Mouse (Mus musculus) heart, postnatal 0 days (tissue): ENCODE data around the gene Trim29. TPM values are rescaled to one million over a fixed set of nuclear protein-coding genes. Genes with fewer than 3 reads are reported as not detected.

Source experiments
- ATAC-seq: fragments of 200-750 bp; cut with Nextera tagmentation; 2 replicates; pipeline ENCODE4 v1.8.0; 2017; ENCODE audit warnings: low read depth, moderate number of reproducible peaks, moderate library complexity; ENCODE audit not compliant: insufficient read depth
- DNase-seq: peaks from one replicate; pipeline ENCODE4 v3.0.0-alpha.2; 2016; ENCODE audit warnings: low spot score
- H3K27ac ChIP-seq: fragments of 300-500 bp; sonication (generic); 2 replicates; pipeline ENCODE4 v1.5.1; 2014; ENCODE audit warnings: low read depth, mild to moderate bottlenecking
- H3K27me3 ChIP-seq: fragments of 300-500 bp; sonication (generic); 2 replicates; pipeline ENCODE4 v1.6.1; 2014; ENCODE audit warnings: low read length, mixed read lengths; ENCODE audit not compliant: control insufficient read depth, insufficient read depth
- H3K36me3 ChIP-seq: fragments of 300-500 bp; sonication (generic); replicated peaks from 2 replicates; pipeline ENCODE4 v1.6.1; 2014; ENCODE audit warnings: low read length, mixed read lengths; ENCODE audit not compliant: control insufficient read depth, insufficient read depth
- H3K4me1 ChIP-seq: fragments of 300-500 bp; sonication (generic); 2 replicates; pipeline ENCODE4 v1.6.1; 2014; ENCODE audit warnings: antibody characterized with exemption; ENCODE audit not compliant: control insufficient read depth, insufficient read depth
- H3K4me2 ChIP-seq: fragments of 300-500 bp; sonication (generic); 2 replicates; pipeline ENCODE4 v1.6.1; 2014; ENCODE audit warnings: low read depth, mild to moderate bottlenecking, low read length, moderate library complexity
- H3K4me3 ChIP-seq: fragments of 300-500 bp; sonication (generic); 2 replicates; pipeline ENCODE4 v1.5.1; 2014; ENCODE audit warnings: low read depth, low read length
- H3K9ac ChIP-seq: fragments of 300-500 bp; sonication (generic); replicated peaks from 2 replicates; pipeline ENCODE4 v1.6.1; 2014; ENCODE audit warnings: low read depth, low read length, mixed read lengths
- H3K9me3 ChIP-seq: fragments of 300-500 bp; sonication (generic); replicated peaks from 2 replicates; pipeline ENCODE4 v1.6.1; 2016; ENCODE audit warnings: low read length; ENCODE audit not compliant: control insufficient read depth
- CTCF ChIP-seq: IDR thresholded peaks from 2 replicates; pipeline ENCODE4 v1.5.1; 2016; ENCODE audit warnings: antibody characterized with exemption, control low read depth, low read depth
- EP300 ChIP-seq: IDR thresholded peaks from 2 replicates; pipeline ENCODE4 v1.6.1; 2016; ENCODE audit warnings: antibody characterized with exemption, low read depth
- WGBS: fragments of 180-500 bp; shearing (Covaris S2); extraction: QIAGEN DNeasy Blood & Tissue Kit; methylation state at CpG from one replicate; pipeline ENCODE4 v1.1.7; 2014; 5-methylcytosine and 5-hydroxymethylcytosine counted together
- polyA plus RNA-seq: library from polyadenylated mRNA; unstranded; fragments of >200 nt; fragmentation: Nextera tagmentation; extraction: Ambion mirVana; gene quantifications from 2 replicates; pipeline ENCODE4 v1.2.1, GENCODE M21; 2015
- total RNA-seq: library from RNA; depleted of rRNA; stranded (reverse); fragments of >200 nt; gene quantifications from 2 replicates; pipeline ENCODE4 v1.2.3, GENCODE M21; 2014; ENCODE audit warnings: low replicate concordance

The Trim29 gene
- total and polyA plus RNA-seq, 2 experiments from 2014 or later, result 0.14 to 4.2 TPM

GRCm38 (mm10) chr9:43300394-43300793, 10.3 kb upstream of the Trim29 start:
- no peak for DNase-seq
- H3K9me3 ChIP-seq, result no peaks in the 10 kb centered on the region
- H3K4me1 ChIP-seq, result no peaks in the 10 kb centered on the region
- TF ChIP-seq CTCF (no peak), EP300 (no peak)
- H3K9ac ChIP-seq, result no peak overlapping the region
- no peak overlapping the region for H3K27ac ChIP-seq
- ATAC-seq, result no peak
- H3K36me3 ChIP-seq, result no peaks in the 10 kb centered on the region
- no peak overlapping the region for H3K4me2 ChIP-seq
- WGBS, result 55% methylated on average over 10 of the region's 10 CpGs
- H3K27me3 ChIP-seq, result no peaks in the 10 kb centered on the region
- H3K4me3 ChIP-seq, result no peak overlapping the region

- no peak overlapping the region for H3K4me3 ChIP-seq
Observed at GRCm38 (mm10) chr9:43302989-43303388, 7.7 kb upstream of the Trim29 start.

GRCm38 (mm10) chr9:43305882-43306281, 4.8 kb upstream of the Trim29 start:
- no peak overlapping the region for H3K4me3 ChIP-seq
- no peak for TF ChIP-seq CTCF
- no peak for TF ChIP-seq EP300
- H3K4me2 ChIP-seq, result no peak overlapping the region
- H3K27ac ChIP-seq, result no peak overlapping the region
- no peaks in the 10 kb centered on the region for H3K36me3 ChIP-seq
- no peaks in the 10 kb centered on the region for H3K27me3 ChIP-seq
- H3K4me1 ChIP-seq, result no peaks in the 10 kb centered on the region
- no peaks in the 10 kb centered on the region for H3K9me3 ChIP-seq
- DNase-seq (no peak), ATAC-seq (no peak)
- whole genome bisulfite sequencing, result 37% methylated on average over 6 of the region's 6 CpGs
- H3K9ac ChIP-seq, result no peak overlapping the region

More at GRCm38 (mm10) chr9:43302989-43303388, 7.7 kb upstream of the Trim29 start:
- H3K4me2 ChIP-seq, result no peak overlapping the region
- DNase-seq (no peak), ATAC-seq (no peak)
- no peaks in the 10 kb centered on the region for H3K27me3 ChIP-seq
- TF ChIP-seq EP300, result no peak
- no peak for TF ChIP-seq CTCF
- no peaks in the 10 kb centered on the region for H3K36me3 ChIP-seq
- 58% methylated on average over 4 of the region's 4 CpGs for WGBS
- H3K4me1 ChIP-seq, result no peaks in the 10 kb centered on the region
- H3K9me3 ChIP-seq, result no peaks in the 10 kb centered on the region
- no peak overlapping the region for H3K27ac ChIP-seq
- no peak overlapping the region for H3K9ac ChIP-seq

- Histone ChIP-seq H3K36me3 (no peaks in the 10 kb centered on the region), H3K9ac (no peak overlapping the region), H3K4me2 (no peak overlapping the region), H3K27me3 (no peaks in the 10 kb centered on the region), H3K27ac (no peak overlapping the region), H3K9me3 (no peaks in the 10 kb centered on the region), H3K4me1 (no peaks in the 10 kb centered on the region), H3K4me3 (no peak overlapping the region)
- no peak for ATAC-seq
- TF ChIP-seq EP300, result no peak
- no peak for TF ChIP-seq CTCF
- WGBS, result 68% methylated on average over 6 of the region's 6 CpGs
- DNase-seq, result no peak
Observed at GRCm38 (mm10) chr9:43309087-43309872, 1.4 kb upstream of the Trim29 start.

GRCm38 (mm10) chr9:43312190-43312589, 1.5 kb downstream of the Trim29 start:
- no peaks in the 10 kb centered on the region for H3K27me3 ChIP-seq
- no peaks in the 10 kb centered on the region for H3K9me3 ChIP-seq
- DNase-seq (no peak), ATAC-seq (no peak)
- 82% methylated on average over 7 of the region's 7 CpGs for WGBS
- H3K4me1 ChIP-seq, result no peaks in the 10 kb centered on the region
- no peak overlapping the region for H3K9ac ChIP-seq
- H3K4me3 ChIP-seq, result no peak overlapping the region
- no peak overlapping the region for H3K4me2 ChIP-seq
- no peak for TF ChIP-seq CTCF
- no peak for TF ChIP-seq EP300
- H3K36me3 ChIP-seq, result no peaks in the 10 kb centered on the region
- H3K27ac ChIP-seq, result no peak overlapping the region

- H3K4me2 ChIP-seq, result no peak overlapping the region
- ATAC-seq (no peak), DNase-seq (no peak)
- no peaks in the 10 kb centered on the region for H3K27me3 ChIP-seq
- H3K4me3 ChIP-seq, result no peak overlapping the region
- no peaks in the 10 kb centered on the region for H3K9me3 ChIP-seq
- no peaks in the 10 kb centered on the region for H3K4me1 ChIP-seq
- 81% methylated on average over 3 of the region's 3 CpGs for WGBS
- H3K27ac ChIP-seq, result no peak overlapping the region
- no peak for TF ChIP-seq EP300
- TF ChIP-seq CTCF, result no peak
- no peaks in the 10 kb centered on the region for H3K36me3 ChIP-seq
- no peak overlapping the region for H3K9ac ChIP-seq
Observed at GRCm38 (mm10) chr9:43313805-43314204, 3.2 kb downstream of the Trim29 start.
